Mouse (Mus musculus) midbrain, embryonic 11.5 days (tissue): Measurements from ENCODE around the gene Rrh. TPM values are rescaled to one million over a fixed set of nuclear protein-coding genes. Genes with fewer than 3 reads are reported as not detected.

Experiments
- ATAC-seq: fragments of 200-750 bp; cut with Nextera tagmentation; 2 replicates; pipeline ENCODE4 v1.8.0; 2017; ENCODE audit warnings: moderate TSS enrichment, moderate library complexity; ENCODE audit not compliant: low FRiP score
- DNase-seq: peaks from one replicate; pipeline ENCODE4 v3.0.0; 2015; ENCODE audit warnings: low spot score; ENCODE audit errors: missing footprints
- H3K27ac ChIP-seq: fragments of 300-500 bp; sonication (generic); 2 replicates; pipeline ENCODE4 v1.5.1; 2014; ENCODE audit warnings: low read depth, low read length
- H3K27me3 ChIP-seq: fragments of 300-500 bp; sonication (generic); 2 replicates; pipeline ENCODE4 v1.6.1; 2014; ENCODE audit warnings: mild to moderate bottlenecking, low read length, moderate library complexity, mixed read lengths; ENCODE audit not compliant: control insufficient read depth, insufficient read depth
- H3K36me3 ChIP-seq: fragments of 300-500 bp; sonication (generic); 2 replicates; pipeline ENCODE4 v1.6.1; 2014; ENCODE audit warnings: mild to moderate bottlenecking, low read length, moderate library complexity, mixed read lengths; ENCODE audit not compliant: control insufficient read depth, insufficient read depth
- H3K4me1 ChIP-seq: fragments of 300-500 bp; sonication (generic); 2 replicates; pipeline ENCODE4 v1.6.1; 2014; ENCODE audit warnings: low read length; ENCODE audit not compliant: control insufficient read depth, insufficient read depth
- H3K4me2 ChIP-seq: fragments of 300-500 bp; sonication (generic); 2 replicates; pipeline ENCODE4 v1.6.1; 2014; ENCODE audit warnings: mild to moderate bottlenecking, moderate library complexity
- H3K4me3 ChIP-seq: fragments of 300-500 bp; sonication (generic); 2 replicates; pipeline ENCODE4 v1.5.1; 2014; ENCODE audit warnings: low read depth, low read length
- H3K9ac ChIP-seq: fragments of 300-500 bp; sonication (generic); 2 replicates; pipeline ENCODE4 v1.6.1; 2014; ENCODE audit warnings: low read length
- H3K9me3 ChIP-seq: fragments of 300-500 bp; sonication (generic); 2 replicates; pipeline ENCODE4 v1.6.1; 2016; ENCODE audit warnings: low read length; ENCODE audit not compliant: control insufficient read depth
- WGBS: fragments of 180-500 bp; shearing (Covaris S2); extraction: QIAGEN DNeasy Blood & Tissue Kit; methylation state at CpG from one replicate; pipeline ENCODE4 v1.1.7; 2014; 5-methylcytosine and 5-hydroxymethylcytosine counted together
- polyA plus RNA-seq: library from polyadenylated mRNA; unstranded; fragments of >200 nt; fragmentation: Nextera tagmentation; extraction: Ambion mirVana; gene quantifications from 2 replicates; pipeline ENCODE4 v1.2.1, GENCODE M21; 2014

Gene Rrh
- polyA plus RNA-seq, 1 experiment from 2014 or later: 0.12 TPM

- WGBS: 79% methylated on average over 10 of the region's 10 CpGs
- H3K4me2 ChIP-seq: no peak within 1 kb of the TSS
- H3K36me3 ChIP-seq: no peaks in the 10 kb centered on the region
- no peak within 1 kb of the TSS for H3K9ac ChIP-seq
- no peak for DNase-seq
- no peaks in the 10 kb centered on the region for H3K4me1 ChIP-seq
- H3K4me3 ChIP-seq: no peak within 1 kb of the TSS
- H3K27ac ChIP-seq: no peak within 1 kb of the TSS
- no peaks in the 10 kb centered on the region for H3K9me3 ChIP-seq
- no peaks in the 10 kb centered on the region for H3K27me3 ChIP-seq
- no peak for ATAC-seq
Observed at GRCm38 (mm10) chr3:129803765-129804164, 18.6 kb downstream of the Rrh start, which contains the start of gene Lrit3. TSS of gene Lrit3 (minus strand) at chr3:129804030.

GRCm38 (mm10) chr3:129799011-129799410 lies 23.4 kb downstream of the Rrh start:
- H3K27me3 ChIP-seq: no peaks in the 10 kb centered on the region
- WGBS: 83% methylated on average over 2 of the region's 2 CpGs
- DNase-seq: no peak
- H3K4me1 ChIP-seq: no peaks in the 10 kb centered on the region
- H3K4me2 ChIP-seq: no peak overlapping the region
- no peak overlapping the region for H3K9ac ChIP-seq
- H3K4me3 ChIP-seq: no peak overlapping the region
- no peaks in the 10 kb centered on the region for H3K9me3 ChIP-seq
- no peaks in the 10 kb centered on the region for H3K36me3 ChIP-seq
- no peak overlapping the region for H3K27ac ChIP-seq
- ATAC-seq: no peak

- Histone ChIP-seq H3K27ac (no peak overlapping the region), H3K27me3 (no peaks in the 10 kb centered on the region), H3K4me3 (no peak overlapping the region), H3K4me1 (no peaks in the 10 kb centered on the region), H3K9ac (no peak overlapping the region), H3K36me3 (no peaks in the 10 kb centered on the region), H3K9me3 (no peaks in the 10 kb centered on the region), H3K4me2 (no peak overlapping the region)
- ATAC-seq: no peak
- DNase-seq: no peak
- WGBS: 88% methylated on average over 11 of the region's 11 CpGs
Observed at GRCm38 (mm10) chr3:129798551-129798950, 23.8 kb downstream of the Rrh start.

GRCm38 (mm10) chr3:129797341-129797740 lies 25.0 kb downstream of the Rrh start:
- WGBS: 78% methylated on average over 5 of the region's 5 CpGs
- ATAC-seq (no peak), DNase-seq (no peak)
- Histone ChIP-seq H3K9me3 (no peaks in the 10 kb centered on the region), H3K4me2 (no peak overlapping the region), H3K4me1 (no peaks in the 10 kb centered on the region), H3K9ac (no peak overlapping the region), H3K27ac (no peak overlapping the region), H3K27me3 (no peaks in the 10 kb centered on the region), H3K36me3 (no peaks in the 10 kb centered on the region), H3K4me3 (no peak overlapping the region)

- WGBS: 91% methylated on average over 5 of the region's 5 CpGs
- ATAC-seq (no peak), DNase-seq (no peak)
- Histone ChIP-seq H3K4me2 (no peak overlapping the region), H3K4me3 (no peak overlapping the region), H3K27me3 (no peaks in the 10 kb centered on the region), H3K4me1 (no peaks in the 10 kb centered on the region), H3K9me3 (no peaks in the 10 kb centered on the region), H3K27ac (no peak overlapping the region), H3K36me3 (no peaks in the 10 kb centered on the region), H3K9ac (no peak overlapping the region)
Observed at GRCm38 (mm10) chr3:129793801-129794200, 28.6 kb downstream of the Rrh start.

GRCm38 (mm10) chr3:129782746-129783145 lies 39.6 kb downstream of the Rrh start:
- H3K4me2 ChIP-seq: no peak overlapping the region
- no peaks in the 10 kb centered on the region for H3K36me3 ChIP-seq
- no peak for DNase-seq
- H3K9me3 ChIP-seq: no peaks in the 10 kb centered on the region
- H3K4me3 ChIP-seq: no peak overlapping the region
- H3K9ac ChIP-seq: no peak overlapping the region
- H3K4me1 ChIP-seq: no peaks in the 10 kb centered on the region
- ATAC-seq: no peak
- H3K27me3 ChIP-seq: no peaks in the 10 kb centered on the region
- 85% methylated on average over 3 of the region's 3 CpGs for WGBS
- no peak overlapping the region for H3K27ac ChIP-seq

- 24% methylated on average over 10 of the region's 10 CpGs for WGBS
- Histone ChIP-seq H3K4me2 (no peak overlapping the region), H3K9ac (no peak overlapping the region), H3K4me3 (no peak overlapping the region), H3K27ac (no peak overlapping the region), H3K9me3 (no peaks in the 10 kb centered on the region), H3K27me3 (no peaks in the 10 kb centered on the region), H3K4me1 (no peaks in the 10 kb centered on the region), H3K36me3 (no peaks in the 10 kb centered on the region)
- ATAC-seq (peak; percentile 44; the same call in 1 of the 2 replicates), DNase-seq (peak; percentile 84)
Observed at GRCm38 (mm10) chr3:129781435-129781834, 41.0 kb downstream of the Rrh start.

- ATAC-seq (no peak), DNase-seq (no peak)
- H3K27me3 ChIP-seq: no peaks in the 10 kb centered on the region
- no peak overlapping the region for H3K27ac ChIP-seq
- WGBS: 85% methylated on average over 6 of the region's 6 CpGs
- H3K9me3 ChIP-seq: no peaks in the 10 kb centered on the region
- H3K4me1 ChIP-seq: no peaks in the 10 kb centered on the region
- no peaks in the 10 kb centered on the region for H3K36me3 ChIP-seq
- no peak overlapping the region for H3K4me3 ChIP-seq
- H3K9ac ChIP-seq: no peak overlapping the region
- no peak overlapping the region for H3K4me2 ChIP-seq
Observed at GRCm38 (mm10) chr3:129771210-129771609, 51.2 kb downstream of the Rrh start.

- DNase-seq (no peak), ATAC-seq (no peak)
- Histone ChIP-seq H3K9me3 (no peaks in the 10 kb centered on the region), H3K27me3 (no peaks in the 10 kb centered on the region), H3K27ac (no peak overlapping the region), H3K9ac (no peak overlapping the region), H3K4me2 (no peak overlapping the region), H3K4me3 (no peak overlapping the region), H3K4me1 (no peaks in the 10 kb centered on the region), H3K36me3 (no peaks in the 10 kb centered on the region)
- WGBS: 87% methylated on average over 10 of the region's 10 CpGs
Observed at GRCm38 (mm10) chr3:129766971-129767794, 55.2 kb downstream of the Rrh start.
